Mouse (Mus musculus): ENCODE measurements around the gene Tmsb15a.
"Not testable (repeated sequence)": the region's sequence is repeated elsewhere in the genome, so short reads cannot be mapped to it uniquely, and the experiment has no call there.

The Tmsb15a gene

DNA sequence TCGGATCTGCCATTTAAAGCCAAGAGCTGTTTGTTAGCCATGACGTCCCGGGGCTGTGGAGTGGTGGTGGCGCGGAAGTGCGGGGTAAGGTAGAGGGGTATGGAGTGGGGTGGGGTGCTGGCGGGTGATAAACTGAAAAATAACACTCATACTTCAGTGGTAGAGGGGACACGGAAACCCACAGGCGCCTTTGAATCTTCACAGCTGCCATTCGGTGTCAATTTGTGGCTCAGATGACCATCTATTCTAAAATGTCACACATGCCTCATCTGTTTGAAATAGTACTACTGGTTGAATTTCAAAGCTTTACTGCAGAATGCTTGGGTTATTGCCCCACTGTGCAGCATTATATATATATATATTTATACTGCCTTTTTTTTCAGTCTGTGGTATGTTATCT, at the start of gene Tmsb15a:
Gene Tmsb15a, minus strand, starts transcription at position 101 of the 400 bp plus-strand sequence.
- in situ Hi-C loops (cut with MboI), result no loop called here

- in situ Hi-C loops (cut with MboI), result no loop called here
Measured at GRCm38 (mm10) chrX:135768565-135768964, 43.5 kb upstream of the Tmsb15a start.

DNA sequence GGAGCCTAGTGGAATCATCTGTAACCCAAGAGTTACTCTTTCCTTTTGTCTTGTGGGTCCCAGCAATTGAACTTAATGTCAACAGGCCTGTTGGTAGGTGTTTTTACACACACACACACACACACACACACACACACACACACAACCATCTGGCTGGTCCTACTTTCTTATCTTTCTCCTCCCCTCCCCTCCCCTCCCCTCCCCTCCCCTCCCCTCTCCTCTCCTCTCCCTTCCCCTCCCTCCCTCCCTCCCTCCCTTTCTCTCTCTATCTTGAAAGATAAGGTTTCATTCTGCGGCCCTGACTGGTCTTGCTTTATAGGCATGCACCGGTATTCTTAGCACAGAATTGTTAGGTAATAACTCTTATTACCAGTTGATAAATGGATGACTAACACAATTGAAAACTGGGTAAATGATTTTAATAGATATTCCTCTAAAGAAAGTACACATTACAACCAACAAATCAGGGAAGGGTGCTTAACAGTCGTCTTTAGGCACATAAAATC, 43.0 kb upstream of the Tmsb15a start:
- in situ Hi-C loops (cut with MboI), result no loop called here

- in situ Hi-C loops (cut with MboI), result no loop called here
Measured at GRCm38 (mm10) chrX:135761707-135762106, 36.6 kb upstream of the Tmsb15a start.

DNA sequence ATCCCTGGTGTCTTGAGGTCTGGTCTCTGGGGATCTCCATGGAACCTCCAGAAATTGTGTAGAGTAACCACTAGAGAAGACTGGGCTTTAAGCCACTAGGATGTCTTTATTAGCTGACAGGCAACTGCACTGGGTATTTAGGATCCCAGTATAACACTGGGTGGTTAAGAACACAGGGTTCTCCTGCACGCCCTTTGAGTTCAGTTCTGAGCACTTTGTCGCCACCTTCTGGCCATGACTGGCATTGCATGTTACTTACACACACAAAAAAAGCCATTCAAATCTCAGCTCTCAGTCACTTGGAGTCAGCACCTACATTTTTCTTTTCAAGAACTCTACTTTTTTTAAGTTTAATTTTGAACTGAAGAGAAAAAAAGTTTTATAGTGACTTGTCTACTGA, 27.8 kb upstream of the Tmsb15a start:
- in situ Hi-C loops (cut with MboI), result no loop called here

DNA sequence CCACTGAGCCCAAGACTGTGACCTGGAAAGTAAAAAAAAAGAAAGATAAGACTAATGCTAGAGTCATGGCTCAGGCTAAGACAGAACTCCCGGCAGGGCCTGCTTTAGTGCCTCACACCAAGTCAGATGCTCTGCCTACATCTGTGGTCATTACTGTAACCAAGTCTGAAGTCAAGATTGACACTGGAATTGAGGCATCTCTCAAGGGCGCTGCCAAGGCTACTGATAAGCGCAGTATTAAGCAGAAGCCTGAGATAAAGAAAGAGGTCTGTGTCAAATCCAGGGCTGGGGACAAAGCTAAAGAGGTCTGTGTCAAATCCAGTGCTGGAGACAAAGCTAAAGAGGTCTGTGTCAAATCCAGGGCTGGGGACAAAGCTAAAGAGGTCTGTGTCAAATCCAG, 20.3 kb upstream of the Tmsb15a start:
- in situ Hi-C loops (cut with MboI), result not testable (repeated sequence)

DNA sequence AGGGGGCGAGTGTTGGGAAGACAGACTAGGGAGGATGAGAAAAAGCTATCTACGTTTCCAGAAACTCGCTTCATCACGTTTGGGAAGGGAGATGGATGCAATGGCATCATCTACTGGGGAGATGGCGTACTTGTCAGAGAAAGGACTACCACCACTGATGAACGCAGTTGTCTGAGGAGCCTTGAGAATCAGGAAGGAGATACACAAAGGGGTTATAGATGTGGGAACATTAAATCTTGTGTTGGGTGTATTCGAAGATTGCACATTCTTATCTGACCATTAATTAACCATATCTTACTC, 17.9 kb upstream of the Tmsb15a start:
- in situ Hi-C loops (cut with MboI), result no loop called here

DNA sequence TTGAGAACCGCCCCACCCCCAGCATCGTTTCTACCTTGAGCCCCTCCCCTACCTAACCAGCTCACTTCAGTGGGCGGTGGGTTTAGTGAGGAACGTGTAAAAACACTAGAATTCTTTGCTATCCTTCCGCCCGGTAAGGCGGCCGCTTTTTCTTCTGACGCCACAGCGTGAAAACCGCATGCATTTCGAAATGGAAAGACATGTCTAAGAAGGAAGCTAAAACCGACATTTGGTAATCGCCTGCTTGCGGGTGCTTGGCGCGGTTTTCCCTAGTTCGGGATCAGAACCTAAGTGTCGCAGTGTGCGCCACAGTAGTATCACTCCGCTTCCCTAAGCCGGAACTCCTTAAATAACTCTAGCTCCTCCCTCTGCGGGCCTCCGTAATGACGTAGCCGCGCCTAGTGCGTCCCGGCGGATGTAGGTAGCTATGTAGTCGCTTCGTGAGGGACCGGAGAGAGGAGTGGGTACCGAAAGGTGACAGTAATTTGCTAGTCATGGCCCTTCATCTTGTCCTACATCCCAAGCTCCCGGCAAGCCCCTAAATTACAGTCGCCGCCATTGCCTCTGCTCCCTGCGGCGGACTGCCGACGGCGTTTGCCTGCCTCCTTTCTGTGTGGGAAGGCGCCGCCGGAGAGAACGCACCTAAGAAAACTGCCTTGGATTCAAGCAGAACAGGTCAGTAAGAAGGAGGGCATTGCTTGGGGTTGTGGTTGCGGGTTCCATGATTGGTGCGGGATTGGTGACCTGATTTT, 17.4 kb upstream of the Tmsb15a start, which contains the start of the genes Armcx5 and Gprasp1:
Gene Armcx5, plus strand, starts transcription at position 430 of the 752 bp plus-strand sequence.
Gene Gprasp1, plus strand, starts transcription at position 430 of the 752 bp plus-strand sequence.
- in situ Hi-C loops (cut with MboI), result no loop called here

DNA sequence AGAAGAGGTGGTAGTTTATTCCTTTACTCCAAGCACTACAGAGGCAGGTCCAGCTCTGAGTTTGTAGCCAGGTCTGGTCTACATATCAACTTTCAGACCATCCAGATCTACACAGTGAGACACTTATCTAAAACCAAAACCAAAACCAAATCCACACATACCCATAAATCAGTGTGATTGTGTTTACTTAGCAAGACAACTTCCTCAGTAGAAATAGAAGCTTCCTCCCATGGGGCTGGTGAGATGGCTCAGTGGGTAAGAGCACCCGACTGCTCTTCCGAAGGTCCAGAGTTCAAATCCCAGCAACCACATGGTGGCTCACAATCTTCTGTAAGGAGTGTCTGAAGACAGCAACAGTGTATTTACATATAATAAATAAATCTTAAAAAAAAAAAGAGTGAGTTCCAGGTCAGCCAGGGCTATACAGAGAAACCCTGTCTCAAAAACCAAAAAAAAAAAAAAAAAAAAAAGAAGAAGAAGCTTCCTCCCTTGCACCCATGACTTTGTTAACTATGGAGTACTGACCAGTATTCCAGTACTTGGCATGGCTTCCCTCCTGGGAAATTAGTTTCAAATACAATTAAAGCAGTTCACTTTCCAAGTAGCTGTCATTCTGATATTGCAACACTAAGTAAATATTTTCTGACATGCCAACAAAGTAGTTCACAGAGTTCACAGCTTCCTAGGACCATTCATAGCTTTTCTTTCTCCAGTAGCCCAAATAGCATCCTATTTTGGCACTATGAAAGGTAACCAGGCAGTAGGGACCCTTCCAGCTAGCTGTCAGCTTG, 13.9 kb upstream of the Tmsb15a start:
- in situ Hi-C loops (cut with MboI), result no loop called here

DNA sequence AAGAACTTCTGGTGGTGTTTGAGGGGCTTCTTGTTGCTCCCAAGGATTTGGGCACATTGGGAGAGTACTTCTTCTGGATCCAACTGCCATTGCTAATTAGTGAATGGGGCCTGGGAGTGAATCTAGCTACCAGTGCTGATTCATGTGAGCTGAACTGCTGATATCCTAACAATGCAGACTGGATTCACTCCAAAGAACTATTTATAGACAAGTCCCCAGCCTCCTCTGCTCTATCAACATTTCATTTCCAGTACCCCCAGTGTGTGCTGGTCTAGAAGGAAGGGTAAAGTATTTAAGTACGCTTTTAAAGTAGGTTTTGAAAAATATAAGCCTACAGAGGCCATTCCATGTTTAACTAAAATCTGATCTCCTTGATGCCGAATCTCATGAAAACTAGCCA, 12.2 kb downstream of the Tmsb15a start:
- in situ Hi-C loops (cut with MboI), result no loop called here

- in situ Hi-C loops (cut with MboI), result no loop called here
Measured at GRCm38 (mm10) chrX:135704349-135704748, 20.7 kb downstream of the Tmsb15a start.

DNA sequence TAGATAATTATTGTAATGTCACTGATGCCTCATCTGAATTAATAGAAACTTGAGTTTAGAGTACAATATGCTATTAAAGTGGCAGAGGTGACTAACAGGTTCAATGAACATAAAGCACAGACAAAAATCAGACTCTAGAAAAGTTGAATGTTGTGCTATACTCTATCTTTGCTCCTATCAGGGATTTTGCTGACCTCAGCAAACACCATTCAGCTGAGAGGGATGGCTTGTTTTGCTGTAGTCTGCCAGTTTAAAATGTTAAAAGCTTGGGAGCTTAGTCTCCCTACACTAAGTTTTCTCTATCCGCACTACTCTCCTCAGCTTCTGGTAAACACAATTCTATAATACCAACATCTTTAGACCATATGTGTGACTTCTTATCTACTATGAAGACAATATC, 21.9 kb downstream of the Tmsb15a start:
- in situ Hi-C loops (cut with MboI), result no loop called here

DNA sequence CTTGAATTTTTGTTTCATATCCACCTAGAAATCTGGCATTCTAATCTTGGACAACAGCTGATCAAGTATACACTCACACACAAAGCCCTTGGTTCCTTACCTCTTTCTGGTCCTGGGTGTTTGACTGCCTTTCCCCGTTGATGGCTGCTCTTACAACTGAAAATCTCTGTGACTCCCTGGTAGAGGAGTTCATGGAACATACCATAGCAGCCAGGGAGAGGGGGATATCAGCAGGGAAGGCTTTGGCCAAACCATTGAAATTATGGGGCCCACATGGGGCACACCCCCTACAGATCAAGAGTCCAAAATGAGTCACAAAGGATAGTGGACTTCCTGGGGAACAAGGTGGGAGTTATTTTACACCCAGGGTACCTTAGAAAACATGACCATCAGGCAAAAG, 31.4 kb downstream of the Tmsb15a start, which contains the start of gene Tcp11x2:
Gene Tcp11x2, minus strand, starts transcription at position 158 of the 400 bp plus-strand sequence.
- in situ Hi-C loops (cut with MboI), result no loop called here

DNA sequence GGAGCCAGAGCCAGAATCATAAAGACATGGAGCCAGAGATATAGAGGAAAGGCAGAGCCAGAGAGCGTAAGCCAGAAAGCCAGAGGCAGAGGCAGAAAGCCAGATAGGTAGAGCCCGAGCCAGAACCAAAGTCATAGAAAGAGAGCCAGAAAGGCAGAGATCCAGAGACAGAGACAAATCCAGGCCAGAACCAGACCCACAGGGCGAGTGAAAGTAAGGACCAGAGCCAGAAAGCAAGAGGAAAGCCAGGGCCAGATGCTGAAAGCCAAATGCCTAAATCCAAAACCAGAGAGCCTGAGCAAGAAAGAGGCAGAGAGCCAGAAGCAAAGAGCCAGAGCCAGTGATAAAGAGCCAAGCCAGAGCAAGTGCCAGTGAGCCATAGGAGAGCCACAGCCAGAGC, 37.3 kb downstream of the Tmsb15a start:
- in situ Hi-C loops (cut with MboI), result no loop called here

DNA sequence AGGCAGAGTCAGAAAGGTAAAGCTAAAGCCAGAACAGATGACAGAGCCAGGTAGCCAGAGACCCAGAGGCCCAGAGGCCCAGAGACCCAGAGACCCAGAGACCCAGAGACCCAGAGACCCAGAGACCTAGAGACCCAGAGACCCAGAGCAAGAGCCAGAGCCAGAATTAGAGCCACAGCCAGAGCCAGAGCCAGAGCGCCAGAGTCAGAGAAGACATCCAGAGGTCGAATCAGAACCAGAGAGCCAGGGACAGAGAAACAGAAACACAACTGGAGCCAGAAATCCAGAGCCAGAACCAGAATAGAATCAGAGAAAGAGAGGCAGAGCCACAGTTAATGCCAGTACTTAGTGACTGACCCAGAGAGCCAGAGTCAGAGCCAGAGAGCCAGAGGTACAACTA, 43.2 kb downstream of the Tmsb15a start:
- in situ Hi-C loops (cut with MboI), result no loop called here

Data from mature B cell (primary cell).